Mouse (Mus musculus): ENCODE measurements around the gene Guca2b.
A peak's percentile ranks its signal among the peaks of the same experiment; 100 is the strongest.

Guca2b gene

DNA sequence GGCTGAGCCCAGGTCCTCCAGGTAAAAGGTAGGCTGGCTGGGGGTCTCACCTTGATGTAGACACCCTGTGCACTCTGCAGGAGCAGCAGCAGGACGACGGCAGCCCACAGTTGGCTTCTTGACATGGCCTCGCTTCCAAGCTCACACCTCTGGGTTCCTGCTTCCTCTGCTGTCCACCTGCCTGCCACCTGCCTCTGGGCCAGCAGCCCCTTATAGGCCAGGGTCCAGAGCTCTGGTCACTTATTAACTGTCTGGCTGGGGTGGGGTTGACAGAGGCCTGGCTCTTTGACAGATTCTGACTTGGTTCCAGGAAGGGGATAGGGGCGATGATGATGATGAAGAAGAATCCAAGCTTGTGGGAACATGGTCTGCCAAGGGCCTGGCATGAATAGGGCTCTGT, at the start of gene Guca2b:
Gene Guca2b, minus strand, starts transcription at position 224 of the 400 bp plus-strand sequence.
- no peak for DNase-seq (ENCODE audit: low read depth)

DNA sequence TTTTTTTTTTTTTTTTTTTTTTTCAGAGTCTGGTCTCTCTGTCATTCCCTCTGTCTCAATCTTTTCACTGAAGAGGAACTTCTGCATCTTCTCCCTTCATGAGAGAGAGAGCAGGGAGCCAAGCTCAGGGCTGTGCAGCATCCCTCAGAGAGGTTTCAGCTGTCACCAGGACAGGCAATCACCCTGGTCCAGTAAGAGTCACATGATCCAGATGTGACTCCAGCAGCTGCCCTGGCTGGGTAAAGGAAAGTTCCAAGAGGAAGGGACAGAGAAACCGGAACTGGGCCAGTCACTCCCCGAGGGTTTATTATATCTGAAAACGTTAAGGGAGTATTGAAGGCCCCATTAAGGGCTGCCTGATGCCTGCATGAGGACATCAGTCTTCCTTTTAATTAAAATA, 49.0 kb upstream of the Guca2b start:
- DNase-seq (ENCODE audit: low read depth) = no peak

DNA sequence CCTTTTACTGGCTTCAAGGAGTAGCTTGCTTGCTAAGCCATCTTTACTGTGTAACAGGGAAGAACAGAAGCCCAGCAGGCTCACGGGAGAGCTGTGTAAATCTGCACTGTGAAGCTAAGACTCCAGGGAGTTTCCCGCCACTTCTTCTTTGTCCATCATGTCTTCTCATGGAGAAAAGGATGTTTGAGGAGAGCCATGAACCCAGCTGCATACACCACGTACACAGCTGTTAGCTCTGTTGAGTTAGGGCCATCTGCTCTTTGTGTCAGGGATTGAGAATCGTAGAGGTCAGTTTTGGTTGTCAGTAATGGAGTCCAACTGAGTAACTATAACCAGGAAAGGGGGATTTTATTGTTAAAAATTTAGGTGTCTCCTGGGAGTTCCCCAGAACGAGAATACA, 48.6 kb upstream of the Guca2b start:
- no peak for DNase-seq (ENCODE audit: low read depth)

DNA sequence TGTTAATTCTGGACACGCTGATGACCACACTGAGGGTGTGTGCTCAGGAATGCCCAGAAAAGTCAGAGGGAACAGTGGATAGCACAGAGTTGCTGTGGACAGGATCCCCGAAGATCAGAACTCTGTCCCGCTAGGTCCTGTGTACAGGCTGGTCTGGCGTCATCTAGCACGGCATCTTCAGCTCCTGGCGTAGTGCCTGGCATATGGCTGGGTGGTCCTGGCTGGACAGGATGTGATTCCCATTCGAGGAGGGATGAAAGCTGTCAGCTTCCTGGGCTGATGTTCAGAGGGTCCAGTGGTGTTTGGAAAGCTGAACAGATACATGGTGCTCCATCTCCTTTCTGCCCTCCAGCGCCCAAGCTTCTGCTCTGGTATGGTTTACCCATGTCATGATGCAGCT, 45.2 kb upstream of the Guca2b start:
- no peak for DNase-seq (ENCODE audit: low read depth)

DNA sequence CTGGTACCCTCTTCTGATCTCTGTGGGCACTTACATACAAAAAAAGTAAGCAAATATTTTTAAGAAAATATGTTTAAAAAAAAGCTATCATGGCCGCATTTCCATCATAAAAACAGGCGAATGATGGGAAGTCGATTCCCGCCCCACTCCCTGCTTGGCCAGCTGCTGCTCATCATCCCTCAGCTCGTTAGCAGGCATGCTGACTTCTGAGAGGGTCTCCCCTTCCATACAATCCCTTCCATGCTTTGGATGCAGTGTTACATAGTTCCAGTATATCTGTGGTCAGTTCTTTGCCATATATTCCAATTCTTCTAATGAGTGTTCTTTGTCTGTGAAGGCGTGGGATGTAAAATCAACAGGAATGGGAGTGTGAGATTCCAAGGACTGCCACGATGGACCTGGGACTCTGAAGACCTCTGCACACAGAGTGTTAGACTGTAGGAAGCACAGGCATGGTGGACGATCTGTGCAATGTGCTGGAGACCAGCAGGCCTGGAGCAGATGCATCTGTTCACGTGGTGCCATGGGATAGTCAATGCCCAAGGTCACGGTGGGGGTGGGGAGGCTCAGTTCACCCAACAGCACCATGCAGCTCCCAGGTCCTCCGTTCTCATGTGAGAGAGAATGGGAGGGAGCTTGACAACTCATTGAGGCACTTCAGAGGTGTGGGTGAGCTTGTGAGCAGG, 42.7 kb upstream of the Guca2b start:
- DNase-seq (ENCODE audit: low read depth) = no peak

DNA sequence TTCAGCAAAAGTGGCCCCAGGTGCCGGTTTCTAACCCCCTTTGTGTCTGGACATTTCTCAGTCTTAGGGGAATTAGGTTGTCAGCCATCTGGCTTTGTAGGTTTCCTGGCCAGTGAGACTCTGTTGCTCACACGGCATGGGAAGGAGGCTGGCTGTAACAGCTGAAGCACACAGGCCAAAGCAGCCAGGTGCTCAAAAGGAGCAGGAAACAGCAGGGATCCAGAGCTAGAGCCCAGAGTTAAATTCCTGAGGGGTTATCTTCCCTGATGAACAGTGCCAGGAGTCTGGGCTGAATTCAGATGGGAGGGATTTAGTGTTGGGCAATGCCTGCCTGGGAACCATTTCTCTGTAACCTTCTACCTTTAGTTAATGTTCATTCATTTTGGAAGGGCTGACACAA, 39.6 kb upstream of the Guca2b start:
- peak; percentile 24 for DNase-seq (ENCODE audit: low read depth)

DNA sequence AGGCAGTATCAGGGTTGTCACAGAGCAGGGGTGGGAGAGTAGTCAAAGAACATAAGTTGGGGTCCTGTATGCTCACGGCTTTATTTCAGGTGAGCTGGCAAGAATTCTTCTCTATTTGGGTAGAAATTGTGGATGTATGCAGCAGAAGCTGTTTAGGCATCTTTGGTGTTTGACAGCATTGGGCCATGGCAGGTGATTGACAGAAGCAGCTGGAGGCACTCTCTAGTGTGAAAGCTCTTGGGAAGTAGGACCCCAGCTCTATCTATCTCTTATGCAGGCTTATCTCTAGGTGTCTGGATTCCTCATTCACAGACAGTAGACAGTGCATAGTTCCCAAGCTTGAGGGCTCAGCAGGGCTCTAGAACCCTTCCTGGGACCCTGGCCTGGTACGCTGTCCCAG, 27.0 kb upstream of the Guca2b start:
- no peak for DNase-seq (ENCODE audit: low read depth)

DNA sequence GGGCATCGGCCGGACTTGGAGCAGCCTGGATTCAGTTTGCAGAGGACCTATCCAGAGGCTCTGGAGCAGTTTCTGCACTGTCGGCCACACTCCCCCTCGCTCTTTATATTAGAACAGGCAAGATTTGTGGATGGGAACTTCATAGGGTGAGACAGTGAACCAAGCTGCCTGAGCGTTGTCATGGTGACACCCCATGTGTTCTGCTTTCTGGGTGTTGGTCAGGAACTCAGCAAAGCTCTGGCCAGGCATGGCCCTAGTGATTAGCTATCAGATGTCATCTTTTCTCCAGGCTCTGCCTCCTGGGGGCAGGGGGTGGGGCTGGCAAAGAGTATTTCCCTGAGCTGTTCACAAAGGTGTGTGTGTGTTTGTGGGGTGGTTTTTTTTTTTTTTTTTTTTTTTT, 23.8 kb upstream of the Guca2b start:
- peak; percentile 15 for DNase-seq (ENCODE audit: low read depth)

DNA sequence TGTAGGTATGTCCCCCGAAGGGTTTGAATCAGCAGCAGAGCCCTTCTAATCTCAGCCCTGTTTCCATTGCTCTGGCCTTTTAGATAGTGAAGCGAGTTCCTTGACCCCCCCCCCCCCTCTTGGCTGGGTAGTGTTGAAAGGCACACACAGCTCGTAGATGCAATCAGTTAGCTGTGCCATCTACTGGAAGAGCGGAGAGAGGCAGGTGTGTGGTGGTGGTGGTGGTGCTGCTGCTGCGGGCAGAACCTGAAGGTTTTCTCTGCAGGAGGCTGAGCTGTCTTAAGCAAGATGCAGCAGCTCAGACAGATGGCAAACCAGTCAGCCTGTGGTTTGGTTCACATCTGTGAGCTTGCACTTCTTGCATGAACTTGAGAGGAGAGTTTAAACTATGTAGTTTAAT, 13.9 kb upstream of the Guca2b start:
- peak; percentile 57 for DNase-seq (ENCODE audit: low read depth)

DNA sequence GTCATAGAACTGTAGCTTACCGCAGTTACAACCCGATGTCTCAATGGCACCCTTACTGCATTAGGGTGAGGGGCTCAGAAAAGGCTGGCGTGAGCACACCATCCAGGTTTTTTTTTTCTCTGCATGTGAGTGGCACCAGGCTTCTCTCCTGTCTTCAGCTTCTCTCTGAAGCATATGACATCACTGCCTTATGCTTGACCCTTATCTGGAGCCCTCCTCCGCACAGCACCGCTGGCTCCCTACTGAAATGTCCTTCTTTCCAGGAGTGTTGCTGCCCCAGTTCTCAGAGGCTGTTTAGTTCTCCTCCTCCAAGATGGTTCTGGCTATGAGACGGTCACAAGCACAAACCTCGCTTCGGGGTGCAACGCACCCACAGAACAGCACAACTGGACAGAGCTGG, 12.4 kb upstream of the Guca2b start:
- no peak for DNase-seq (ENCODE audit: low read depth)

DNA sequence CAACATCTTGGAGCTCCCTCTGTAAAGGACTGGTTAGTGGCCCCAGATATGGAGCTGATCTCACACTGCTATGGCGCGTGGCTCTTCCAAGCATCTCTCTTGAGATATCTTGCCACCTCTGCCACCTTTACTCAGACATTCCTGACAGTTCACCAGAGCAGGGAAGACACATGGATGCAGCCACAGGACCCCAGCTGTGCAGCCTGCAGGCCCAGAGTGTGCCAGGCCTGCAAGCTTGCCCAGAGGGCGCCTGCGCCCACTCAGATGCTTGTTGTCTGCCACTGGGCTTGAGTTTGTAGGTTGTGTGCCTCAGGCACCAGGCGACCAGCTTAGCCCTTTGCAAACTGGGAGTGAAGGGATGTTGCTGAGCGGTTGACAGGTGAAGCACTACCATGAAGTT, 12.0 kb upstream of the Guca2b start:
- DNase-seq (ENCODE audit: low read depth) = no peak

DNA sequence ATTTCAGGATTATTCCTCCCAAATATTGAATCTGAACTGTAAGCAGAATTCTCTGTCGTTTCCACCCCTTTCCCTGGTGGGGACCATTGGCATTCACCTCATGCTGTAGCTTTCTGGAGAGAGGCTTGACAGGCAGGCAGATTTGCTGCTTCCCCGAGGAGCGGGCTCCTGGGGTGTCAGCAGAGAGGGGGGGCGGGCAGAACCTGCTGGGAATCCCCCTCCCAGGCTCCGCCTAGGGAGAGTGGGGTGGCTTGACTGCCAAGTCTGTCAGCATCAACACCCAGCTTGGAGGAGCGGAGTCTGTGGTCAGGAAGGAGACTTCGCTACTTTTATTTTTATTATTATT, 11.4 kb upstream of the Guca2b start:
- DNase-seq (ENCODE audit: low read depth) = no peak

DNA sequence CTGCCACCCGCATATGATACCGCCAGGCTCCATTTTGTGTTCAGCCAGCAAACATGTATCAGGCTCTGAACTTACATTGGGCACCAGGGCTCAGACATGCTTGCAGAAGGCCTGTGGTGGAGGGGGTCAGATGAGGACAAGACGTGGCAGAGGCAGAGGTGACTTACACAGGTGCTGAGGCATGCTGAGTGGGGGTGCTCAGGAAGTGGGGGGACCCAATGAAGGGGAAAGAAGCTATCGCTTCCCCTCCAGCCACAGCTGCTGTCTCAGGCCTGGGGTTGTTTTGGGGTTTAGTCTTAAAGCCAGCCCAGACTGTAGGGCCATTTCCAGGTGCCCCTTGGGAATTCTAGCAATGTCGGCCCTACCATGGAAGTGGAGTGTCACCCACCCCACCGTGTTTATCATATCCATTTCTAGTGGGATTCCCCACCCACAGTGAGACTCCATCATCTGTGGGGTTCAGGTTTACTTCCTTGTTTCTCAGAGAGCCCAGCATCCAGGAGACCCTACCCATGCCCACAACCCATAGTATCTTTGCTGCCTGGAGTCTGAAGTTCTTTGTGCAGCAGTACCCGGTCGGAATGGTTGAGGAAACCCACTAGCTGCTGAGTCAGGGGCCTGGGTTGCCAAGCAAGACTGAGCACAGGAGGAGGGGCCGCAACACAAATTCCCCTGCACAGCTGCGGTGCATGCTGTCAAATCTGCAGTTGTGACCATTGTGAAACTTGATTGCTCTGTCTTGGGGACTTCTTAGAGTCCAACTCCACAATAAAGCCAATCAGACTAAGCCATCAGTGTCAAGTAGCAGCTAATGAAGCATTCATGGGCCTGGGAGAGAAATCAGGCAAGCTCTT, 10.8 kb upstream of the Guca2b start:
- no peak for DNase-seq (ENCODE audit: low read depth)

DNA sequence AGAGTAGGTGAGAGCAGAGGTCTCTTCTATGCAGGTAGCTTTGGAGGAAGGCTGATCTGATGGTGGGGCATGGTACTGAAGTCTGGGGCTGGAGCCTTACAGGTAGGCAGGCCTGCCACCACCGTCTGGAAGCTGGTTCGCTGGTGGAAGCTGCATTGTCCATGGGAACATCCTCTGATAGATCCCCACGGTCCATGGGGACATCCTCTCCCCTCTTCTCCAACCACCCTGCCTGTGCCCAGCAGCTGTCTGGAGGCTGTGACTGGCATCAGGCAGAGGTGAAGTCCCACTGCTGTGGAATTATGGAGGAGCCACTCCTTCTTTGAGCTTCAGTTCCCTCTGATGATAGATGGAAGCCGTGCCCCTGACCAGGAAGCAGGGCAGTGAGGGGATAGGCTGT, 9.8 kb upstream of the Guca2b start:
- no peak for DNase-seq (ENCODE audit: low read depth)

DNA sequence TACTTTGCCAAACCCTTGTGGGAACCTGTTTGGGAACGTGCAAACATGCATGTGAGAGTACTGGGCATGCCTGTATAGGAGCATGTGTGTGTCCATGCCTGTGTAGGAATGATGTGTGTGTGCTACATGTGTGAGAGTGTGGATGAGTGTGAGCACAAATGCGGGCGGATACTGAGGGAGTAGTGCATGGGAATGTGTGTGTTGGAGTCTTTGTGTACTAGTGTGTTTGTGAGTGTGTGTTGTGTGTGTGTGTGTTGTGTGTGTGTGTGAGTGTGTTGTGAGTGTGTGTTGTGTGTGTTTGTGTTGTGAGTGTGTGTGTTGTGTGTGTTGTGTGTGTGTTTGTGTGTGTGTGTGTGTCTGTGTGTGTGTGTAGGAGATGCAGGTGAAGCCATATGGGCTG, 9.4 kb upstream of the Guca2b start:
- no peak for DNase-seq (ENCODE audit: low read depth)

DNA sequence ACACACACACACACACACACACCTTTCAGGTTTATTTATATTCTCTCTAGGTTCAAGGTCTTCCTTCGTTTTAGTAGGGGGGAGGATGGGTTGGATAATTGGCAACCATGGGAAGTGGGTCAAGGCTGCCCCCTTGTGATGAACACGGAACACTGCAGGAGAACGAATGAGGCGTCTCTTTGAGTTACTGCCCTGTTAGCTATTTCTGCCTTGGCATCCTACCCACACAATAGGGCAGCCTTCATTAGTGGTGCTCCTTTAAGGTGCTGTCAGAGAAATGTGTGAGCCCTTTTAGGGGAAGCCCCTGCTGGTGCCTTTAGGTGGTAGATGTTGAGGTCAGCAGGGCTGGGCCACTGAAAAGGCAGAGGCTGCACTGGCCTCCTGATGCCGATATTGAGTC, 8.7 kb upstream of the Guca2b start:
- DNase-seq (ENCODE audit: low read depth) = peak; percentile 83

DNA sequence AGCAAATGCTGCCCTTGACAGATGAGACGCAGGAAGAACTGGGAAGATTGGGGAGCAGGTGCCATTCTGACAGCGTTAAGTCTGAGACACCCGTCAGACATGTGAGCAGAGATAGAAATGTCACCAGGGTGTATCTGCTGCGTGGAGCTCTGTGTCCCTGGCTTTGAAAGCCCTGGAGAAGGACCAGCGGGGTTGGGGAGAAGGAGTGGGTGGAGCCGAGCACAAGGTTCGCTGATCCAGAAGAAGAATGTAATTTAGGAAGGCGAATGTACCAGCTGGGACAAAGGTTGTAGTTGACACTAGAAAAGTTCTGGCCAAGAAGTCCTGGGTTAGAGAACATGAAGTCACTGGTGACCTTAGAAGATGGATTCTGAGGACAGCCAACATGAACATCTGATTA, 7.4 kb upstream of the Guca2b start:
- DNase-seq (ENCODE audit: low read depth) = no peak

DNA sequence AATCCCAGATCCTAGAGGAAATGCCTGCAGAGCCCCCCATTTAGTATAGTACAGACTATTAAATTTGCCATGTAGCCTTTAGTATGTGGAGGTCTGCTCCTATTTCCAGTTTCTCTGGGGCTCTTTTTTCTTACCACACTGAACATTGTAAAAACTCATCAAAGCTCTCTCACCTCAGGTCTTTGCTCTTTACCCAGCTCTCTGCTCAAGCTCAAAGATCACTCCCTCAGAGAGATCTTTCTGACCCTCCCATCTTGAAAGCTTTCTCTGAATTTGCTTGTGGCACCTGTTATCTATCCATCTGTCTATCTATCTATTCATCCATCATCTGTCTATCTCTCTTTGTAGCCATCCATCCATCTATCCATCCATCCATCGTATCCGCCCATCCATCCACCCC, 6.4 kb upstream of the Guca2b start:
- DNase-seq (ENCODE audit: low read depth) = no peak

DNA sequence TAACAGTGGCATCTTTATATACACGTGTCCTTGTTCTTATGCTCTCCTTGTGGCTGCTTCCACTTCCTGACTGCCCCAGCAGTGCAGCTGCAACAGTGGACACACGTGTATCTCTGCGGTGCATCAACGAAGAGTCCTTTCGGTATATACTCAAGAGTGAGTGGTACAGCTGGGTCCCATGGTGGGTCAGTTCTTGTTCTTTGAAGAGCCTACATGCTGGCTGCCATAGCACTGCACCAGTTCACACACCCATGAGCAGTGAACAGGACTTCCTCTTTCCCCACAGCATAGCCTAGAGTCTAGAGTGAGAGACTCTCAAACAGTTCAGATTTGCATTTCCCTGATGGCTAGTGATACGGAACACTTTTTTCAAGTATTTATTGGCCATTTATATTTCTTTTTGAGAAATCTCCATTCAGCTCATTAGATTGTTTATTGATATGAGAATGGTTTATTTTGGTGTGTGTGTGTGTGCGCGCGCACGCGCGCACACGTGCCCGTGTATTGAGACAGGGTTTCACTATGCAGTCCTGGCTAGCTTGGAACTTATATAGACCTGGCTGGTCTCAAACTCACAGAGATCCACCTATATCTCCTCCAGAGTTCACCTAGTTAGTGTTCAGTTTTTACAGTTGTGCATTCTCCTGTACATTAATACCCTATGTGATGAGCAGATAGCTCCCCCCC, 4.8 kb upstream of the Guca2b start:
- no peak for DNase-seq (ENCODE audit: low read depth)

DNA sequence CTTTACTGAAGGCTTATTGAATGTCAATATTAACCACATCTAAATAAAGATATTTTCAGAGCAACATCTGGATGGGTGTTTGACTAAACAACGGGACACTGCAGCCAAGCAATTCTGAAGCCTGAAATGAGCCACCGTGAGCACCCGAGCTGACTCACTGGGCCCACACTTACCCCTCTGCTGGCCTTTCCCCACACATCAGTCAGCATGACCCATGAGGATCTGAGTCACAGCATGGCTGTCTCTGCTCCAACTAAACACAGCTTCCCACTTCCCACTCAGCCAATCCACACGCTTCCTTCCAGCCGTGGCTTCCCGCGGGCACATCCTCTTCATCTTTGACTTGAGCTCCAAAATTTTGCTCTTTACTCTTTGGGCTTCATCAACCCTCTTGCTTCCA, 4.2 kb upstream of the Guca2b start:
- DNase-seq (ENCODE audit: low read depth) = peak; percentile 90

DNA sequence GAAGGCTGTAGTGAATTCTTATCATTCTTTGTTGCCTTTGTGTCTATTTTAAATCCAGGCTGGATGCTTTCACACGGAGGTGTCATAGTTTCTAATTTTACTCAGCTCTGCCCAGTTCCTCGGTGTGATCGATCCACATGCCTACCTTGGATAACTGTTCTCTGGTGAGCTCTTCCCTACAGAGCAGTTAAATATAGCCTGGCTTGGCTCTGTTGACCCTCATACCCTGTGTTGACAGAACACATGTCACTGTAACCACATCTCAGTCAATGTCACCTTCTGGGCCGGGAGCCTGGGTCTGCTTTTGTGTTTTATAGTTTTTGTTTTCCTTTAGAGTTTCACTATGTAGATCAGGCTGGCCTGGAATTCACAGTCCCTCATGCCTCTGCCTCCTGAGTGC, 3.4 kb upstream of the Guca2b start:
- no peak for DNase-seq (ENCODE audit: low read depth)

DNA sequence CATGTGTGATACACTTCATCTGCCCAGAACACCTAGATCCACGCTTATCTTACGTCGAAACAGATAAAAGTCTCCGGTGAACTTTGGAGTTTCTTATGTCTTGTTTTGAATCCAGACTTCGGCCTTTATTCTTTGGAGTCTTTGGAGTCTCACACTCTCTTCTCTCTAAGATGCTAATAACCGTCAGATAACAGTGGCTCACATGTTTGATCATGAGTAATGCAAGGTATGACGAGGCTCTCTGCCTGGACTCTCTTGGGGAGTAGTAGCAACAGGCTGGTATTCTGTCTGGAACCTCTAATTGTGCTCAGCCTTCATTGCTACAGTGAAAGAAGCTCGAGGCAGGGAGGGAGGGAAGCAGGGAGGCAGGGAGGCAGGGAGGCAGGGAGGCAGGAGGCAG, 1.3 kb upstream of the Guca2b start:
- DNase-seq (ENCODE audit: low read depth) = no peak

DNA sequence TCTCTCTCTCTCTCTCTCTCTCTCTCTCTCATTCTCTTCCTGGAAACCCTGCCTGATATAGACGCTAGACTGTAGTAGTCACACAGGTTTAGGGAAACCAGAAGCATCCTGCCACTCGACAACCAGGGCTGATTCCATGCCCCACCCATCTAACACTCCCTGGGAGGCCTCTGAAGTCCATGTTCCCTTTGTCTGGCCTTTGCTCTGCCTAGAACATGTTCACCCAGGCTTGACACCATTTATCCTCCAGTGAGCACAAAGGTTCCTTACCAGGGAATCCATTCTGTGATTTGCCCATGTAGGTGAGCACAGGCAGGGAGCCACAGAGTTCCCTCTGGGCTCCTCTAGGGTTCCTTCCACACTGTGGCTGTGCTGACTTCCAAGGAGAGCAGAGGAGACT, 508 bp downstream of the Guca2b start:
- DNase-seq (ENCODE audit: low read depth) = no peak
